Mouse (Mus musculus) colon, adult 2 months (tissue): ENCODE measurements around the gene Olfr1320. TPM values are rescaled to one million over a fixed set of nuclear protein-coding genes. Genes with fewer than 3 reads are reported as not detected.

Experiments used
- polyA plus RNA-seq: library from polyadenylated mRNA; depleted of rRNA; stranded (reverse); fragments of >200 nt; gene quantifications from 2 replicates; pipeline ENCODE4 v1.2.3, GENCODE M21; 2012; rRNA removed

Gene Olfr1320
- not detected in 2 replicates for polyA plus RNA-seq

GRCm38 (mm10) chrX:49672033-49672432, at the start of gene Olfr1320:
TSS of gene Olfr1320 (plus strand) at chrX:49672333.

Other genes starting within 250 kb of the Olfr1320 start
- 0.09 and 0.28 TPM in 2 replicates for gene Arhgap36, start 208.4 kb upstream of the Olfr1320 start, polyA plus RNA-seq
- not detected in 2 replicates for gene Olfr1321, start 62.7 kb downstream of the Olfr1320 start, polyA plus RNA-seq
- gene Igsf1, start 125.4 kb downstream of the Olfr1320 start, polyA plus RNA-seq: 0.10 and 0.13 TPM in 2 replicates
- not detected in 2 replicates for gene Olfr1322, start 219.2 kb downstream of the Olfr1320 start, polyA plus RNA-seq